Mouse (Mus musculus) splenic B cell, adult 2 months (primary cell): ENCODE results near the gene Gm13102.
"Not testable (repeated sequence)": the region's sequence is repeated elsewhere in the genome, so short reads cannot be mapped to it uniquely, and the experiment has no call there.

Experiments used
- DNase-seq: peaks from one replicate; pipeline ENCODE4 v3.0.0-alpha.2; 2011; ENCODE audit warnings: low read depth, low spot score
- H3K27me3 ChIP-seq: 2 replicates; pipeline ENCODE4 v1.6.1; 2012; ENCODE audit warnings: mild to moderate bottlenecking, low read length, moderate library complexity, mixed read lengths; ENCODE audit not compliant: control insufficient read depth, poor library complexity, insufficient read depth, severe bottlenecking
- H3K36me3 ChIP-seq: 2 replicates; pipeline ENCODE4 v1.6.1; 2012; ENCODE audit warnings: mild to moderate bottlenecking, low read length, moderate library complexity, mixed read lengths; ENCODE audit not compliant: control insufficient read depth, poor library complexity, insufficient read depth, severe bottlenecking

The Gm13102 gene

GRCm38 (mm10) chr4:144106174-144106573 is at the start of gene Gm13102:
Gene Gm13102 (plus strand): TSS chr4:144106474.
- not testable (repeated sequence) for DNase-seq, H3K36me3 ChIP-seq, H3K27me3 ChIP-seq

GRCm38 (mm10) chr4:144058826-144059225 is 47.4 kb upstream of the Gm13102 start, which contains the start of gene Pramel4:
Gene Pramel4 (plus strand): TSS chr4:144059126.
- H3K36me3 ChIP-seq, DNase-seq, H3K27me3 ChIP-seq: not testable (repeated sequence)
